Mouse (Mus musculus): ENCODE measurements around the gene Olfr844.

- TF ChIP-seq POLR2A (IDR thresholded peaks at IDR 0.05; ENCODE audit: control insufficient read depth, low read depth, low read length), result no peak
- no peak for TF ChIP-seq CTCF (IDR thresholded peaks at IDR 0.05; ENCODE audit: control insufficient read depth, insufficient read depth, insufficient replicate concordance, low read depth, low read length)
Measured at GRCm38 (mm10) chr9:19363905-19364304, 47.8 kb downstream of the Olfr844 start, which contains the start of gene Olfr846.

Data from testis, adult 2 months (tissue).